ENCODE assay signal across 32 mouse cellular contexts in the genomic region with DNA sequence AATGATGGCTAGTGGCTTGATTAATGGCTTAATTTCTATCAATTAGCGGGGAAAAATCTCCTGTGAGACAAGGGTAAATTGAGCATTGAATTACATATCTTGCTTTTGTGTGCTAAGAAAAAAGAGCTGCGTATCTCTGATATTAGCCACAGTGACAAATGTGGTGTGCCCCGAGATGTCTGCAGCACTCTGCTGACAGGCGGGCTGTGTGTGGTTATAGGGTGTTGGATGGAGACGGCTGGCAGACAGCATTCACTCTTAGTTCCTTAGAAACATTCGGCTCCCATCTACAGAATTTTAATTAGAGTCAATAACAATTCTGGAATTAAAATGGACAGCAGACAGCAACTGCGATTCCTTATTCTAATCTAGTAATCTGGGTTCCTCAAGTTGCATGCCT. TPM values are rescaled to one million over a fixed set of nuclear protein-coding genes. Genes with fewer than 3 reads are reported as not detected.
"Had no signal": no experiment of that assay in that cellular context is flagged by ENCODE, and none has a peak within 500 bp of the region (broad histone marks: within the 10 kb centered on the region; RNA-seq: fewer than 3 reads in every experiment).

No protein-coding gene starts in this region.

- ATAC-seq: liver, postnatal 0 days; lung, postnatal 0 days had no signal

- H3K9ac ChIP-seq: kidney, embryonic 15.5 days; limb, embryonic 12.5 days; limb, embryonic 15.5 days; liver, embryonic 14.5 days; liver, postnatal 0 days; lung, embryonic 14.5 days; midbrain, embryonic 12.5 days; neural tube, embryonic 15.5 days had no signal

- H3K4me1 ChIP-seq: kidney, embryonic 15.5 days; limb, embryonic 15.5 days had no signal

- H3K4me3 ChIP-seq: kidney, embryonic 15.5 days; left cerebral cortex, adult 2 months; limb, embryonic 12.5 days; limb, embryonic 15.5 days; midbrain, embryonic 12.5 days; myocyte; neural tube, embryonic 15.5 days had no signal

- H3K4me2 ChIP-seq: kidney, embryonic 15.5 days; limb, embryonic 12.5 days; limb, embryonic 15.5 days; liver, embryonic 11.5 days; lung, embryonic 14.5 days; midbrain, embryonic 12.5 days; neural tube, embryonic 15.5 days had no signal

- DNase-seq: kidney, adult 8-10 months; kidney, postnatal 10 days; kidney, postnatal 36 days; layer of hippocampus, postnatal 36 days; left cerebral cortex, postnatal 4 days; liver, postnatal 0 days; lung, embryonic 14.5 days; right cerebral cortex, adult 18-20 months; right cerebral cortex, postnatal 14 days; right cerebral cortex, postnatal 4 days; thymus, adult 2 months; thymus, postnatal 14 days; thymus, postnatal 4 days had no signal

- H3K27ac ChIP-seq: kidney, embryonic 15.5 days; left cerebral cortex, adult 2 months; limb, embryonic 12.5 days; limb, embryonic 15.5 days; liver, embryonic 14.5 days; macrophage; midbrain, embryonic 12.5 days; neural tube, embryonic 15.5 days; stomach, postnatal 0 days had no signal

- H3K27me3 ChIP-seq: kidney, embryonic 15.5 days; limb, embryonic 12.5 days; limb, embryonic 15.5 days; midbrain, embryonic 12.5 days; neural tube, embryonic 15.5 days had no signal

- H3K36me3 ChIP-seq: kidney, embryonic 15.5 days; limb, embryonic 12.5 days; limb, embryonic 15.5 days; midbrain, embryonic 12.5 days; neural tube, embryonic 15.5 days had no signal

- H3K9me3 ChIP-seq: kidney, embryonic 15.5 days; limb, embryonic 12.5 days; limb, embryonic 15.5 days; midbrain, embryonic 12.5 days; neural tube, embryonic 15.5 days had no signal

RNA-seq across cellular contexts. Expression of a gene that starts 33.0 kb away (rescaled TPM):
- total RNA-seq: monocyte, adult 5-6 weeks had no signal
- polyA plus RNA-seq: macrophage had no signal

RNA-seq across cellular contexts. Expression of a gene that starts 34.0 kb away (rescaled TPM):
- total RNA-seq: layer of hippocampus, adult 8-10 months; layer of hippocampus, postnatal 10 days; layer of hippocampus, postnatal 36 days; left cerebral cortex, adult 2 months; left cerebral cortex, postnatal 14 days; left cerebral cortex, postnatal 4 days; megakaryocyte, adult 5-6 weeks; monocyte, adult 5-6 weeks had no signal
- polyA plus RNA-seq: kidney, embryonic 15.5 days; limb, embryonic 12.5 days; limb, embryonic 15.5 days; liver, embryonic 11.5 days; liver, embryonic 14.5 days; liver, postnatal 0 days; lung, embryonic 14.5 days; lung, postnatal 0 days; macrophage; midbrain, embryonic 12.5 days; myocyte; neural tube, embryonic 11.5 days; neural tube, embryonic 15.5 days; stomach, embryonic 14.5 days; stomach, postnatal 0 days; thymus, adult 2 months had no signal
